26 mouse cellular contexts compared by ENCODE assay signal in the genomic region with DNA sequence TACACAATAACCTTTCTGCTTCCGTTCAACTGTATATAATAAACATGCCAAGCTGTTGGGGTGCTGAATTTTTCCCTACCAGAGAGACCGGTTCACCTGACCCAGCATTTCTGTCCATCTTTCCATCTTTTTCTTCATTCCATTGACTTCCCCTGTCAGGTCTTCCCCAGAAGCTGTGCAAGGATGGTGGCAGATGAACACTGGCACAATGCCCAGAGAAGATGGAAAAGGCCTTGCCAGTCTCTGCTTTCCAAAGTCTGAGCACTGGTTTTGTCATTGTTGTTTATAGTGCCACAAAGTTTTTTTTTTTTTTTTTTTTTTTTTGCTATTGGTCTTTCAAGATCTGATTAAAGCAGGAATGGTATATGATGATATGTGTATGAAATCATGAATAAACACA.
"Had no signal": no experiment of that assay in that cellular context is flagged by ENCODE, and none has a peak within 500 bp of the region (broad histone marks: within the 10 kb centered on the region; RNA-seq: fewer than 3 reads in every experiment).

No protein-coding gene starts in this region.

- DNase-seq: gastrocnemius, adult 2 months; gastrocnemius, postnatal 10 days; gastrocnemius, postnatal 25 days; heart, adult 18-20 months; heart, postnatal 10 days; heart, postnatal 4 days; kidney, adult 18-20 months; kidney, adult 8-10 months; kidney, postnatal 10 days; kidney, postnatal 25 days; kidney, postnatal 4 days; liver; liver, embryonic 13.5 days had no signal

- H3K9ac ChIP-seq: heart, embryonic 12.5 days; hindbrain, embryonic 13.5 days; hindbrain, embryonic 15.5 days; intestine, embryonic 15.5 days; limb, embryonic 12.5 days; liver, embryonic 13.5 days; liver, embryonic 15.5 days had no signal

- H3K36me3 ChIP-seq: heart, embryonic 10.5 days; heart, embryonic 12.5 days; hindbrain, embryonic 13.5 days; hindbrain, embryonic 15.5 days; intestine, embryonic 15.5 days; limb, embryonic 10.5 days; limb, embryonic 12.5 days; liver, embryonic 13.5 days; liver, embryonic 15.5 days had no signal

- H3K4me2 ChIP-seq: heart, embryonic 12.5 days; hindbrain, embryonic 13.5 days; hindbrain, embryonic 15.5 days; intestine, embryonic 15.5 days; limb, embryonic 12.5 days; liver, embryonic 11.5 days; liver, embryonic 13.5 days; liver, embryonic 15.5 days had no signal

- ATAC-seq: inflammation-experienced regulatory T-cells, adult 6 months; intestine, postnatal 0 days had no signal

- H3K4me3 ChIP-seq: gastrocnemius, adult 2 months; heart, embryonic 10.5 days; heart, embryonic 12.5 days; hindbrain, embryonic 13.5 days; hindbrain, embryonic 15.5 days; intestine, embryonic 15.5 days; layer of hippocampus, adult 2 months; left cerebral cortex, adult 2 months; limb, embryonic 10.5 days; limb, embryonic 12.5 days; liver, embryonic 13.5 days; liver, embryonic 15.5 days had no signal

- H3K4me1 ChIP-seq: heart, embryonic 10.5 days; hindbrain, embryonic 13.5 days; hindbrain, embryonic 15.5 days; intestine, embryonic 15.5 days; limb, embryonic 10.5 days; limb, embryonic 12.5 days; liver, embryonic 13.5 days; liver, embryonic 15.5 days had no signal

- H3K27ac ChIP-seq: gastrocnemius, adult 2 months; heart, embryonic 10.5 days; hindbrain, embryonic 13.5 days; hindbrain, embryonic 15.5 days; intestine, embryonic 15.5 days; layer of hippocampus, adult 2 months; left cerebral cortex, adult 2 months; limb, embryonic 10.5 days; limb, embryonic 12.5 days; liver, embryonic 13.5 days; liver, embryonic 15.5 days had no signal

- H3K27me3 ChIP-seq: heart, embryonic 12.5 days; hindbrain, embryonic 13.5 days; hindbrain, embryonic 15.5 days; intestine, embryonic 15.5 days; limb, embryonic 12.5 days; liver, embryonic 13.5 days; liver, embryonic 15.5 days had no signal

- H3K9me3 ChIP-seq: heart, embryonic 10.5 days; heart, embryonic 12.5 days; hindbrain, embryonic 13.5 days; hindbrain, embryonic 15.5 days; intestine, embryonic 15.5 days; limb, embryonic 10.5 days; limb, embryonic 12.5 days; liver, embryonic 13.5 days; liver, embryonic 15.5 days had no signal
